Mouse (Mus musculus) neural tube, postnatal 0 days (tissue): Measurements from ENCODE around the gene a. TPM values are rescaled to one million over a fixed set of nuclear protein-coding genes. Genes with fewer than 3 reads are reported as not detected.

Experiments used
- polyA plus RNA-seq: library from polyadenylated mRNA; unstranded; fragments of >200 nt; fragmentation: Nextera tagmentation; extraction: Ambion mirVana; gene quantifications from 2 replicates; pipeline ENCODE4 v1.2.1, GENCODE M21; 2015

The a gene
- 0.51 and 0.57 TPM in 2 replicates for polyA plus RNA-seq

GRCm38 (mm10) chr2:154790656-154791483 lies at the start of gene a, which contains the start of gene Raly:
Gene a, plus strand, starts transcription at chr2:154791402.
Gene Raly, plus strand, starts transcription at chr2:154791096.

GRCm38 (mm10) chr2:154769930-154770329 lies 21.3 kb upstream of the a start, which contains the start of gene Gm14214:
Gene Gm14214, minus strand, starts transcription at chr2:154770030.

GRCm38 (mm10) chr2:154892201-154893044 lies 101.2 kb downstream of the a start, which contains the start of gene Eif2s2:
Gene Eif2s2, minus strand, starts transcription at chr2:154892935.

GRCm38 (mm10) chr2:155018251-155018755 lies 227.1 kb downstream of the a start, which contains the start of gene Gm14226:
Gene Gm14226, plus strand, starts transcription at chr2:155018266.

GRCm38 (mm10) chr2:155073978-155074765 lies 283.0 kb downstream of the a start, which contains the start of gene Ahcy:
Gene Ahcy, minus strand, starts transcription at chr2:155074497.

Other genes with a start within 250 kb of the a start
- gene 1700003F12Rik, start 244.3 kb upstream of the a start, polyA plus RNA-seq: 5.6 and 5.7 TPM in 2 replicates
- gene Actl10, start 239.6 kb upstream of the a start, polyA plus RNA-seq: 0.15 and 0.17 TPM in 2 replicates
- gene Necab3, start 232.5 kb upstream of the a start, polyA plus RNA-seq: 21.1 and 24.0 TPM in 2 replicates
- 3.9 and 5.0 TPM in 2 replicates for gene E2f1, start 221.5 kb upstream of the a start, polyA plus RNA-seq
- gene Pxmp4, start 187.7 kb upstream of the a start, polyA plus RNA-seq: 25.3 and 25.4 TPM in 2 replicates
- 1.8 and 2.4 TPM in 2 replicates for gene Zfp341, start 178.1 kb upstream of the a start, polyA plus RNA-seq
- 0.80 TPM in 1 of 2 replicates, not detected in the other for gene 4930519P11Rik, start 178.0 kb upstream of the a start, polyA plus RNA-seq
- 42.5 and 47.9 TPM in 2 replicates for gene Chmp4b, start 139.7 kb upstream of the a start, polyA plus RNA-seq
- gene Gm14214, start 21.4 kb upstream of the a start, polyA plus RNA-seq: not detected in 2 replicates
- gene Raly, start 306 bp upstream of the a start, polyA plus RNA-seq: 19.6 and 20.1 TPM in 2 replicates
- 77.3 and 83.2 TPM in 2 replicates for gene Eif2s2, start 101.5 kb downstream of the a start, polyA plus RNA-seq
- gene Gm14226, start 226.9 kb downstream of the a start, polyA plus RNA-seq: 0.09 TPM in 1 of 2 replicates, not detected in the other